Mouse (Mus musculus) testis, adult 2 months (tissue): ENCODE results near the gene Il21. TPM values are rescaled to one million over a fixed set of nuclear protein-coding genes. Genes with fewer than 3 reads are reported as not detected.

ENCODE experiments used
- H3K27ac ChIP-seq: fragments of 200-500 bp; 2 replicates; pipeline ENCODE4 v1.5.1; 2012; ENCODE audit warnings: low read depth, low read length; ENCODE audit not compliant: control insufficient read depth, insufficient read depth
- H3K27me3 ChIP-seq: fragments of 200-500 bp; 2 replicates; pipeline ENCODE4 v1.6.1; 2012; ENCODE audit warnings: mild to moderate bottlenecking, low read length, moderate library complexity; ENCODE audit not compliant: control insufficient read depth, insufficient read depth
- H3K36me3 ChIP-seq: fragments of 200-500 bp; 2 replicates; pipeline ENCODE4 v1.6.1; 2012; ENCODE audit warnings: mild to moderate bottlenecking, low read length; ENCODE audit not compliant: control insufficient read depth, insufficient read depth
- H3K4me1 ChIP-seq: fragments of 200-500 bp; 2 replicates; pipeline ENCODE4 v1.6.1; 2012; ENCODE audit warnings: low read length; ENCODE audit not compliant: control insufficient read depth, insufficient read depth
- H3K4me3 ChIP-seq: fragments of 200-500 bp; 2 replicates; pipeline ENCODE4 v1.5.1; 2012; ENCODE audit warnings: low read depth, mild to moderate bottlenecking, low read length, moderate library complexity, mixed read lengths; ENCODE audit not compliant: control insufficient read depth
- CTCF ChIP-seq: fragments of 200-500 bp; IDR thresholded peaks from 2 replicates; pipeline ENCODE4 v1.5.1; 2012; ENCODE audit warnings: low read depth, mild to moderate bottlenecking, inconsistent platforms, low read length, moderate library complexity; ENCODE audit not compliant: control insufficient read depth, insufficient read depth, insufficient replicate concordance
- POLR2A ChIP-seq: fragments of 200-500 bp; IDR thresholded peaks from 2 replicates; pipeline ENCODE4 v1.6.1; 2012; ENCODE audit warnings: low read depth, mild to moderate bottlenecking, inconsistent platforms, low read length, moderate library complexity; ENCODE audit not compliant: control insufficient read depth
- polyA plus RNA-seq: library from polyadenylated mRNA; depleted of rRNA; stranded (reverse); fragments of >200 nt; gene quantifications from 2 replicates; pipeline ENCODE4 v1.2.3, GENCODE M21; 2012; rRNA removed

Gene Il21
- polyA plus RNA-seq, 1 experiment = 0.06 TPM

DNA sequence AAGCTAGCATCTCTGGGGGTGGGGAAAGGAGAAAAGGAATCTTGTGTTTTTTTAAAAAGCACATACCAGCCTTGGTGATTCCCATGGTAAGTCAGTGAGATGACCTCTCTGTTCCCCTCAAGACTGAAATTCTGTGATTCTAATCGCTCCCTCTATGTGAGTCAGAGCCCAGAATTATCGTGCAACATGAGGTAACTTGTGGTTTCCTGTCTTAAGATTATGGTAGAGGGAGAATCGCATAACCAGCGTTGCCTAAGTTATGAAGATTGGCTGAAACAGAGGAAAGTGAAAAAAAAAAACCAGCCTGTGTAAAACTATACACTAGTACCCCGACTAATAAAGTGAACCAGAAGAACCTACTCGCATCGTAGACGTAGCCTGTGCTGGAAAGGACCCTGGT is 59.2 kb downstream of the Il21 start:
- Histone ChIP-seq H3K27me3 (no peaks in the 10 kb centered on the region), H3K27ac (no peak overlapping the region), H3K36me3 (no peaks in the 10 kb centered on the region), H3K4me3 (no peak overlapping the region), H3K4me1 (no peaks in the 10 kb centered on the region)
- TF ChIP-seq CTCF (no peak), POLR2A (no peak)

Other genes starting within 250 kb of the Il21 start
- gene Adad1, start 169.1 kb downstream of the Il21 start, polyA plus RNA-seq = 190 and 229 TPM in 2 replicates
- not detected in 2 replicates for gene Il2, start 106.7 kb downstream of the Il21 start, polyA plus RNA-seq
- gene Bbs12, start 79.9 kb upstream of the Il21 start, polyA plus RNA-seq = 1.5 and 2.4 TPM in 2 replicates
- 101 and 172 TPM in 2 replicates for gene Cetn4, start 80.1 kb upstream of the Il21 start, polyA plus RNA-seq
- 0.57 and 0.75 TPM in 2 replicates for gene Fgf2, start 115.7 kb upstream of the Il21 start, polyA plus RNA-seq
- 14.2 and 16.3 TPM in 2 replicates for gene Spata5, start 187.3 kb upstream of the Il21 start, polyA plus RNA-seq
- 4.1 and 5.1 TPM in 2 replicates for gene Nudt6, start 187.6 kb upstream of the Il21 start, polyA plus RNA-seq